Mouse (Mus musculus) retina, postnatal 1 day (tissue): ENCODE measurements around the gene Gm12695.
A peak's percentile ranks its signal among the peaks of the same experiment; 100 is the strongest.

ENCODE experiments used
- DNase-seq: peaks from one replicate; pipeline ENCODE4 v3.0.0-alpha.2; 2012

The Gm12695 gene

DNA sequence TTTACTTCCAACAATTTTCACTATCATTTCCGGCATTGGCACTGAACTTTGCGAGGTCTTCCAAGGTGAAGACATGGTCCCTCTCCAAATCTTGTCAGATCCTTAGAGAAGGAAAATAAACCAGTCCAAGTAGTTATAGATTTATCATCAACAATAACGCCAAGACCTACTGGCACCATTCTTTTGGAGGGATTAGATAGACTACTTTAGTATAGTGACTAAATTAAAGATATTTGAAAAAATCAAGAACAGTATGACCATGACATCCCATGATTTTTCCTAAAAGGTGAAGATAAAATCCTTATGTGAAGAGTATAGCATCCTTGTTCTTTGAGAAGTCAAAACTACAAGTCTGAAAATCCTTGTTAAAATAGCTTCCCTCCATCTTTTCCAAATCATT, at the start of gene Gm12695:
Gene Gm12695, minus strand, starts transcription at position 101 of the 400 bp plus-strand sequence.
- DNase-seq = no peak

DNA sequence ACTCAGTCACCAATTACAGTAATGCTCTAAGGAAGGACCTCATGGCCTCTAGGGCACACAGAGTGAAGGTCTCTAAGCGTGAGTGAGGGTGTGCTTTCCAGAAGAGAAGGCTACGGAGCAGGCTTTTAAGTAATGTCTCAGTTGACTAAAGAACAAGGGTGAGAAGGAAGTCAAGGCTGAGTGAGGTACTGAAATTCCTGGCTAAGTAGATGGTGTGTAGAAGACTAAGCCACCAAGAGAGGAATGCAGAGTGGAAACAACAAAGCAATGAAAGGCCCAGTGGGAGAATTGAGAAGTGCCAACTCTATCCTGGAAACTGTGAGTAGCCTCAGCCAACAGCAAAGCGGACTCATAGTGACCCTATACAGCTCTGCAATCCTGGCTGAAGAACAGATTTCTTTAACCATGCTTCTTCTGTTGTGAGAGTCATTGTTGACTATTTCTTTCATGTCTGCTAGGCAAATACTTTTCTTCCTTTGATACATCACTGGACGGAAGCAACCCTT, 40.6 kb upstream of the Gm12695 start:
- DNase-seq = no peak

DNA sequence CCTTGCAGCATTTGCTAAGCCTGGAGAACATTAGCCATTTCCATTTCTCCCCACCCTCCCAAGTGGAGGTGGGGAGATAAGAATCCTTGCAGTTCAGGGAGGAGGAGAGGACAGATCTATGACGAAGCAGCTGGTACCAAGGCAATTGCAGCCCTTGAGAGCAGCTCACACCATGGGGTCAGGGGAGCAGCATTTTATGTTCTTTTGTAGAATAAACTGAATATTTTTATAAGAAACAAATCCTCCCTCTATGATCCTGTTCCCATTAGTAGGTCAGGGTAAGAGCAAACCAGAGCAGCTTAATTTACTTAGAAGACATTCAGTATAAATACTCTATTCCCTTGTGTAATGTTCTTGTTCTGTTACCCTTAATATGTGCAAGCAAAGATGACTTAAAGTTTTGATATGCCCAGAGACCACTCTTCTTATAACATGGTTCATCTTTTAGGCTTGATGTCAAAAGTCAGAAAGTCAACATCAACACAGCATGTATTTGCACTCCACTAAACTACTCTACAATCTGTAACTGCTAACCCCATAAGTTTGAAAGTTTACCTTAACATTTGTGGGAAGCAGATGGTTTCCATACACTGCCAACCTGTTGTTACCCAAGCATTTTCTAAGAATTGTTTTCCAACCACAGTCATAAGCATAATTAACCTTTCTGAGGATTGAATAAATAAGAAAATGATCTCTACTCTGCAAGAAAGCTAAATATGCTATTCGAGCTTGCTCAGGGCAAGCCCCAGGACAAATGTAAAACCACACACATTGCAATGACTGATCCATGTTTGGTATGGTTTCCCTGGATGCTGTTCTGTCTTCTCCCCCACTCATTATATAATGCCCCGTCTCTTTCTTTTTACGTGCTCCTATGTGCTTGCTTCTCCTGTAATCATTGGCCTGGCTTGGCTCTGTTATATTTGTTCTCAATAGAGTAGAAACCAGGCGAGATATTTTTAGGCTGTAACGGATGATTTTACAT, 22.1 kb upstream of the Gm12695 start:
- DNase-seq = no peak

DNA sequence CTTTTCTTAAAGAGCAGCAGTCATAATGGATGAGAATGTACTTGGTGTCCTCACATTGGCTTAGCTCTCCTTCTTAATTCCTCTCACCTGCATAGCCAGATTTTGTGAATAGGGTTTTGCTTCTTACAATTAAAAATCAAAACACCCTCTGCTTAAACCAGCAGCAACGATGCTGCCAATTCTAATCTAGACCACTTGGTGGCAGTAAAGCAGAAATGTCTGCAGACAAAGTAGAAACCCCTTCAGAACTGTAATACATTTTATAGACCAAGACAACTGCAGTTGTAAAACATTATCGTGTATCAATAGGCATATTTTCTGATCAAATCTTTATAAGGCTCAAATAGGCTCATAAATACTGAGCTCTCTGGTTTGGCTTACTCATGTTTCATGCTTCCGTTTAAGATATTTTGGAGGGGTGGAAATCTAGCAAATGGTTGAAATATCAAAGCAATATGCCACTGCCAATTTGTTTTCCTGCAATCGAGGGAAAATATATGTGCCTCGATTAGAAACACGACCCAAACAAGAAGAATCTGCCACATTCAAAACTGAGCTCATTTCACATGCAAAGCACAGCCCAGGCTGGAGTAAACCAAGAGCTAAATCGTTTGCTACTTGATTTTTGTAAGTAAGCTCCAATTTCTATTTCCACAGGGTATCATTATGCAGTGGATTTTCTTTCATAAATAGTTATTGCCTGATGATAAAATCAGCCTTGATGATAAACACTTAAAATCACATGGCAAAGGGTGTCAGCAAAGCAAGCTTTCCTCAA, 14.6 kb upstream of the Gm12695 start:
- DNase-seq = peak; percentile 58

DNA sequence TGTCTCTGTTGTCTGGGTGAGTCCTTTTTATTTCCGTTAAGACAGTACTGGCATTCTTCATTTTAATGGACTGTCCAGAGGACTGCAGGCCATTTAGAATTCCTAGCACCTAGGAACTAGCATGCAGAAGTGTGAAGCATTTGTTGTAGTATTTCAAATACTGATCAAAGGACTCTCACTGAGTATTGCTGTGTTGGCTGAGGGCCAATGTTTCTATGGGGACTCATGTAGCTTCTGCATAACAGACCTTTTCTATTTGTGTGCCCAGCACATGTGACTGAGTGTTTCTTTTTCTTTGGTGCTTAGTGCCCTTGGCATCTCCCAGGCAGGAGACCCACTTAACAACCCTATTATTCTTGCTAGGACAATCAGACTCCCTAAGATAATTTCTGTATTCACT, 12.6 kb upstream of the Gm12695 start:
- peak; percentile 76 for DNase-seq

DNA sequence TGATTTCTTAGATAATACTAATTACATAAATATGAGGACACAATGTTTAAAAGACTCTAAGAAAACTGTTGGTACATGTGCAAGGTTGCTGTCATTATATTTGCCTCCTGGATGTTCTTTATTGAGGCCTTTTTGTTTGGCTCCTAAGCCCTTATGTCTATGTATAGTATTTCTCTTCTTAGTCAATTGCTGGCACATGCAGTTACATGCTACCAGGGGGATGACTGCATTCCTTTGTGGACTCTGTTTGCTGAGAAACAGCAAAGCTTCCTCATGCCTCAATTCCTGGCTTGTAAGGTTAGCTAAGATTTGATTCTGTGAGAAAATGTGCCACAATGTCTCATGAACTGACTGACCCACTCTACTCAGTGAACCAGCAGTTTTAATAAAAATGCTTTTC, 6.3 kb upstream of the Gm12695 start:
- DNase-seq = no peak

DNA sequence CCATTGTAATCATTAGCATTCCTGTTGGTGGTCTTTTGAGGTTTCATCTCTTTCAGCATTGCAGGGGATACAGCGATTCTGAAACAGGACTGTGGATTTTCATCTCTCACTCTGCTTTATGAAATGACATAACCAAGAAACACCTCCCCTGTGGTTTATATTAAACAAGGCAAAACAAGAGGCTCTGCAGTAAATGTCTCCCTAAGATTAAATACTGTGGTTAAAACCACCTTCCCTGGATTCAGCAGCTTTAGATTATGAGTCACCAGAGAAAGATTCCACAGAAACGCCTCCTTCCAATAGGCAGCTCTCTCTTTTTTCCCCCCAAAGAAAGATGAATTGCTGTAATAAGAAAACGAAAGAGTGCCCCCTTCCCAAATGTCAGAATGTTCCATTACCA, 4.9 kb upstream of the Gm12695 start:
- no peak for DNase-seq

DNA sequence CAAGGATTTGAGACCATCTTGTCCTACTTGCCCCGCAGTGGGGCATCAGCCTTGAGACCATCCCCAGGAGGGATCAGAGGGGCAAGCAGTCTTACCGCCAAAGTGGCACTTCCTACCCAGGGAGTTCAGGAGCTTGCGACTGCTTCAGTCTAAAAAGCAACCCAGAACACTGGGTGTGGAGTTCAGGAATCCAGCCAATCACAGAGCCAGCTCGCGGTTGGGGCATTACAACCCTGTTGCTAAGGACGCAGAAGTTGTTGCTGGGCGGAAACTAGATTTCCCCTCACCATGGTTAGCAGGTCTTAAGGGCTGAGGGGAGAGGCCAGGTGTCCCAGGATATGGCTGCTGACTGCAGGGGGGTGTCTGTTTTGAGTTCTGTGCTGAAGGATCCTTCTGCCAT, 1.6 kb upstream of the Gm12695 start:
- DNase-seq = peak; percentile 14

DNA sequence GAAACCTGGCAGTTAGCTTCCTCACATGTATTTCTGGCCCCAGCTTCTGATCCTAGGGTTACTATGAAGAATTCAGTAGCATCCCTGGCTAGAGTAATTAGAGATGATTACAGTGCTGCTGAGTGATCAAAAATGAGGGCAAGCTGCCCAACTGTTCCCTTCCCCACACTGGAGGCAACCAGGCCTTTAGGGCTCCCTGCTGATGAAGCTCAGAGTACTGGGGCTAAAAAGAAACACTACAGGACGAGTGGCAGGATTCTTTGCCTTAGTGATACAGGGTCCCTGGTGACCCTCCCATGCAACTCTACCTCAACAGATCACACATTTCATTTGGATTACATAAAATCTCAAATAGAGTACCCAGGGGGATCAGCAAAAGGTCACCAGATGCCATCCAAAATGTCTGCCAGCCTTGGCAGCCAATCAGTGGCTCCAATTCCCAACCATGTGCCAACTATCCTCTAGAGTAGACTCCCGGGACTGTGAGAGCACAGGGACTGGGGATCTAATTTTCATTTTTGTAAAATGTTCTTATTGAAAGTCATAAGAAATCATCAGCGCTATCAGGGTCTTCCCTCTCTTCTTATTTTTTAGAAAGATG, 11.9 kb downstream of the Gm12695 start:
- DNase-seq = peak; percentile 11

DNA sequence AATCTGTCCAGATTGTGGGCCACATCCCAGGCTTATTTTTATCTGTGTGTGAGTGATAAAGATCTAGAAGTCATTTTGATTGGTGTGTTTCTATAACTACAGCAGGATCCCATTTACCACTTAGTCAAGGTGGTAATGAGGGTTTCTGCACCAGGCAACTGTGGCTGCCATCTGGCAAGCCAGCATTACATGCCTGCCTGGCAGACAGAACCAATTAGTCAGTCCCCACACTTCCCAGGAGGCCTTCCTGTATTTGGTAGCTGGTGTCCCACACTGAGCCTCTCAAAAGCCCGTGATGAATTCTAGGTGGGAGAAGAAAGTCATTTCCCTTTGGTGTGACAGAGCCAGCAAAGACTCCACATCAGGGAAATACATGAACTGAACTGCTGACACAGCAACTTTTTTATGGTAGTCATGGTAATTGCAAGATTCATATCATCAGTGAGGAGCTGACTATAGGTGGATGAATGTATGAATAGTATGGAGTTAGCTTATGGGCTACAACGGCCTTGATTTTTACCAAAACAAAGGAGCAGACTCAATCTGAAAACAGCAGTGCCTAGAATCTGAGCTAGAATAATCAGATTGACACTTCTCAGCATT, 18.5 kb downstream of the Gm12695 start:
- no peak for DNase-seq

DNA sequence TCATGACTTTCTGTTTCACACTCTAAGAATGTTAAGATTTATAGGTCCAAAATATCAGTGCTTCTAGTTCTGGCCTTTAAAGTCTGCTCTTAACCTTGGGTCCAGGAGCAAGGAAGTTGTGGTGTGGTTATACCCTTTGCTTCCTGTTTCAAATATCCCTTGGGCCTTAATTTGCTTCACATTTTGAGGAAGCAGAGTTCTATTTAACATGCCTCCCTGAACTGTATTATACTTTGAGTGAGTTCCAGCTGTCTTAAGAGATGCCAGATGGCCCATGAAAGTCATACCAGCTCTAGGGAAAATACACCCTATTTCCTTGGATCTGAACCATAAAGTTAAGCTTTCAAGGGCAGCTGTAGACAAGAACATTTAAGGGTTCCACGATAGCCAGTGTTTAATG, 33.0 kb downstream of the Gm12695 start:
- no peak for DNase-seq

DNA sequence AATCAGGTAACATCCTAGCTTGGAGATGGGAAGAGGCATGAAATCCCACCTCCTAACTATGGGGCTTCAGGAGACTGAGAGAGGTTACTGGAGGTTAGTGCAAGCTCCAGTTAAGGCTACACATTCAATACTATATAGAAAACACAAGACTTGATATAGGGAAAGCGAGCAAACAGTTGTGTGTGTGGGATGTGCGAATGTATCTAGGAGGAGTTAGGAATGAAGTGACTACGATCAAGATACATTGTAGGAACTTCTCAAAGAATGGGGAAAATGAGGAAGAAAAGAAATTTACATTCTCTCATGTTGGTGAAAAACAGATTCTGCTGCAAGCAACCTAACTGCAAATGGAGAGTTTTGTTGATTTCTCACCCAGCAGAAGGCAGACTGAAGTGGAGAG, 44.5 kb downstream of the Gm12695 start:
- no peak for DNase-seq

DNA sequence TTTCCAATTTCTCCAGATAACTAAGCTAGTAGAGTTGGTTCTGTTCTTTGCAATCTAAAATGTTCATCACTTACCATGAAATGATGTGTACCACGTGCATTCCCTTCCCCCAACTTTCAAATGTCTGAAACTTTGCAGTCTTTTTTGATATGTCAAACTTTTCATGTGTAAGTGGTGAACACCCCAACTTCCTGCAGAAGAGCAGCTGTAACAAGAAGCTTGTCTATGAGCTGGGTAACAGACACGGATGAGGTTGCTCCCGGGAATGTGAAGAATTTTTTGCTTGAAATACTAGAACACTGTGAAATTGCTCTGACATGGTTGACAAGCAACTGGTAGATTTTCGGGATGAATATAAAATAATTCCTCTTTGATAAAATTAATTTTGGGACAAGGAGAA, 55.7 kb downstream of the Gm12695 start:
- no peak for DNase-seq

DNA sequence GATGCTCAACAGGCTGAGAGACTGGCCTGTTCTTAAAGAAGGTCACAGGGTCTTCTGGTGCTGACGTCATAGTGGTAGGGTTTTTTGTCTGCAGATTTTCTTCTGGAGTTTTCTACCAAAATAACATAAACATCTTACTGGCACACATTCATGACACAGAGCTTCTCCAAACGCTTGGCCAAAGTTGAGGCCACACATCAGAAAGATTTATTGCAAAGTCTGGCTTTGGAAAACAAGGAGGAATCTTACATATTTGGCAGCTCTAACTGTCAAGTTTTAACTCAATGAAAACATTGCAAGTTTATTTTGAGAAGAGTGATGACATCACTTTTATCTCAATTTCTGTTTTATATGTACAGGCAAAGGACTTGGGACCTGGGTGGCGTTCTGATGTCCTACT, 56.8 kb downstream of the Gm12695 start:
- no peak for DNase-seq

DNA sequence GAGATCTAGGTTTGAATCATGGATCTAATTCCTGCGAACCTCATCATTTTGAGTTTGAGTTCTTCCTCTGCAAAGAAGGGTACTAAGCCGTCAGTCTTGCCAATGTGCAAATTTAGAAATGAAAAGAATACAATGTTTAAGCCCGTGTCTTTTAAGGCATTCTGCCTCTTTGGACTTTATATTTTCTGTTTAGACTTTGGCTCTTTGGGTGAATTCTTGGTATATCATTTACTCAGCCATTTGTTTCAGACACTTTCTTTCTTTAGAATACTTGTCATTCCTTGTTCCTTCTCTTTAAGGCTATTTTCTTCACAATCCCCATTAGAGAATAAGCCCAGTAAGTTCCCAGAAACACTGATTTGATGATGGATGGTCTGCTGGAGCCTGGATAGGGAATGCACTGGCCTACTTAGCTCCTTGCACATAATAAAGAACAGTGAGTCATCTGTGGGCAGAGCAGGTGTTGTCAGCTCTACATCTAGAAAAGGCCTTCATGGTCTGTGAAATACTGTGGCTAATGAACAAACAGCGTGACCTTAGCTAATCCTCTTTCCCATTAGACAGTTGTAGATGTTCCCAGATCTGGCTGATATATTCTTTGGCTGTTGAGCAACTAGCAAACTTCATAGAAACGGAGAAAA, 59.5 kb downstream of the Gm12695 start:
- peak; percentile 50 for DNase-seq

DNA sequence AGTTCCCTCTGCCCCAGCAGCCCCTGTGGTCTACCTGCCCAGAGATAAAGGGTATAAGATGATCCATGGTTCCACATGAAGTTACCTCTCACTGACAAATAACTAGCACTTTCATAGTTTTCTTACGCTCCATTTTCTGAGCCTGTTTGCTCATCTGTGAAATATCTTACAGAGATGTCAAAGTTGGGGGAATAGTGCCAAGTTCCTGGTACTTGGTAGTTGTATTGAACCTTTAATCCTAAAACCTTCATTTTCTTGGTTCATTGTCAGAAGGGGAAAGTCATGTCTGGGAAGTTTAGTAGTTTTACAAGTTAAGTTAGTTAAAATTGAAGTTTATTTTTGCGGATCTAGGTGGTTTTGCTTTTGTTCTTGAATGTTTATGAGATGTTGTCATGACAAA, 62.7 kb downstream of the Gm12695 start:
- DNase-seq = no peak

DNA sequence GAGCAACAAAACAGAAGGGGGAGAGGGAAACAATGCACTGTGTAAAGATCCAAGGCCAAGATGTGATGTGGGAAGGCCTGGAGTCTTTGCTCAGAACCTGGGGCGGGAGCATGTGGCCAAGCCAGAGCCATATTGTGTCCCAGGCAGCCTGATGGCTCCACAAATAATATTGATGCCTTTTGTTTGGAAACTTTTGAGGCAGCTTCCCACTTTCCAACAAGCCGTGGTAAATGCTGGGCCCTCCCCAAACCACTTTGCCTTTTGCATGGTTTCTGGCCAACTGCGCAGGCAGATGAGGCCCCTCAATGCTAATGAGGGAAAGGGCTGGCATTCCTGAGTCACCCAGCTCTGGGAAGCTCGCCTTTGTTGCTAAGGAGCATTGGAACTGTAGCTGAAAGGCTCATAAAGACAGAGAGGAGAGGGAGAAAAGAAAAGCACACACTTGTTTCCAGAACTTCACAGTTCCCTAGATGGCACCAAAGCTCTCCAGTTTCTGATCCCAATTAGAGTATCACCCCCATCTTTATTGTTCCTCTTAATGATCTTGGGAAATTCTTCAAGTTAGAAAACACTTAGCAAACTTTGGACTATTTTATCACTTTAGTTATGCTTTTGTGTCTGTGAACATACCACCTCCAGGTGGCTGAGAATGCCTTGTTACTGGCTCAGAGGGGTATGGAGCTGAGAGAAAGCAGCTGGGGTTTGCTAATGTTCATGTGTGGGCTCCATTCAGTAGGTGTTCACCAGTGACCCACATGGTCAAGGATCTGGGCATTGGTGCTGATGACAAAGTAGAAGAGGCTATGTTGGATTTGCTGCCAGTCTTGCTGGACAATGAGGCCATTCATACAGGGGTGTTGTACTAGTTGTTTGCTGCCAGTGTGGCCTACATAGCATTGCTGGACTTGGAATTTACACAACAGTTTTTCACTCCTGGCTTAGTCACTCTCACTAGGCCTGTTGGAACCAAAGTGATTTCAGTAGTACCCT, 65.7 kb downstream of the Gm12695 start:
- DNase-seq = peak; percentile 84

DNA sequence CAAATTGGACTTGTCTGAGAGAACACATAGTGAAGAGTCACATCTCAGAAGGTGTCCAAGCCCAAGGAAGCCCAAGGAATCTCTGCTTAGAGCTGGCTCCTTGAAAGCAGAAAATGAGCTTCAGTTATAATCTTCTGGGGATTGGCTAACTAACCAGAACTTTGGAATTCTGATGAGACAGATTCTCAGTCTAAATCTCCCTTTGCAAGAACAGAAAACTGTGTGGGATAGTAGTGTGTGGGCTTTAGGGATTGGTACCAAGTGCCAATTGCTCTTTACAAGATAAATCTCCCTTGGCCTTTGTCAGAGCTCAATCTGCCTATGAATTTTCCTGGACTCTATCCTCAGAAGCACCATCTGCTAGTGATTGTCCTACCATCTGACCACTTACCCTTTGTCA, 66.5 kb downstream of the Gm12695 start:
- DNase-seq = no peak

DNA sequence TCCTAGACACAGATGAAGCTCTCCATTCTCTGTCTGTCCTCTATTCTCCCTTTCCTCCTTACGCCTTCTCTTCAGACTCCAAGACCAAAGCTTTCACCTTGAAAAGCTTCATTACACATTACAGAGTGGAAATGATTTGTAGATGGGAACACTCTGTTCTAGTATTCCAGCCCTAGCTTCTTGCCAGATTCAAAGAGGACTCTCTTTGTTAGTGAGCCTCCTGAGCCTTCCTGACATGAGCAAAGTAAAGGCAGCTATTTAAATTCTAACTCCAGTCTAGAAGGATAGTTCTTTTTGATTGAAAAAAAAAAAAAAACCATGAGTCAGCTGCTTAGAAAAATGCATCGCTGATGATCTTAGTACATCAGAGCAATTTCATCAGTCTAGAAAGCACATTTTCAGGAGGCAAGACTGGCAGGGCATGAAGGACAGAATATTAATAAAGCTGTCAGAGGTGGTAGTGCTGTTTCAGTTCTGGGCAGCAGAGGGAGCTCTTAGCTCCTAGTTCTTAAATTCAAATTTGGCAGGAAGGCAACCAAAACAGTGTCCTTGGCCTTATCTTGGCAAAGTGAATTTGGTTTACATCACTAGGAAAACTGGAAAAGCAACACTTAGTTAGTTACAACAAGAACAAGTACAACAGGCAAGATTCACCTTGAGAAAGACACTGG, 79.6 kb downstream of the Gm12695 start:
- DNase-seq = peak; percentile 66

DNA sequence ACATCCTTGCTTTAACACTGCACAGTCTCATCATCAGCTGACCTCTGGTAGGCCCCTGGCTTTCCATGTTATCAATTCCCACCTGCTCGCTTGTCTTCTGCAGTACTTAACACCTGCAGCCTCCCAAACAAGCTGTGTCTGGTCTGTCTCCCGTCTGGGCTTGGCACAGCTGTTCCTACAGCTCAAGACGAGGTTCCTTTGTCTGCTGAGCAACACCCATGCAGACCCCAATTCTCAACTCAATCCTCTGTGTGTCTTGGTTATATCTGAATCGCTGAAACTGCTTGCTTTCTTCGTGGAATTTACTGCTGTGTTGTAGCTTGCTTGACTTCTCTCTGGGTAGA, 86.8 kb downstream of the Gm12695 start:
- no peak for DNase-seq
